Mouse (Mus musculus): ENCODE data around the gene Arhgdib. TPM values are rescaled to one million over a fixed set of nuclear protein-coding genes. Genes with fewer than 3 reads are reported as not detected.

Arhgdib gene
- total and polyA plus RNA-seq, 3 experiments: 321 to 1,150 (median 355) TPM

- dilution Hi-C loops (cut with MboI; ENCODE audit: extremely low pct_ligation_motif_present, extremely low pct_unique_long_range_greater_than_20kb, low sequenced_read_pairs): no loop called here
- Histone ChIP-seq H3K4me2 (ENCODE audit: insufficient read depth, low read depth, poor library complexity, severe bottlenecking) (no peak overlapping the region), H3K27me3 (replicated peaks) (no peaks in the 10 kb centered on the region), H3K4me3 (replicated peaks in 1 of 3; ENCODE audit: low read depth in 2 of 3, low read length in 2 of 3, poor library complexity in 1 of 3) (no peak overlapping the region), H3K36me3 (replicated peaks in 1 of 2; ENCODE audit: control insufficient read depth in 1 of 2, insufficient read depth in 1 of 2, low read length in 1 of 2) (peaks cover 0 to 2% of the 10 kb centered on the region in 2 experiments), H3K9ac (ENCODE audit: insufficient read depth, low read depth) (no peak overlapping the region), H3K27ac (ENCODE audit: insufficient read depth, low read depth) (no peak overlapping the region), H3K9me3 (replicated peaks; ENCODE audit: low read length) (no peaks in the 10 kb centered on the region), H3K79me2 (replicated peaks; ENCODE audit: control insufficient read depth, extremely low read depth, insufficient read depth, poor library complexity, severe bottlenecking) (peaks cover 21% of the 10 kb centered on the region), H3K4me1 (ENCODE audit: control insufficient read depth in 1 of 2, insufficient read depth in 2 of 2) (peaks cover 11 to 37% of the 10 kb centered on the region in 2 experiments)
- TF ChIP-seq ELF1 (IDR thresholded peaks at IDR 0.05; ENCODE audit: low read depth, low read length): no peak
- no peak for TF ChIP-seq CHD1 (IDR thresholded peaks at IDR 0.05; ENCODE audit: low read depth, low read length)
- no peak for DNase-seq (ENCODE audit: extremely low read depth)
- in situ Hi-C loops (cut with MboI; ENCODE audit: low pct_ligation_motif_present, low pct_unique_long_range_greater_than_20kb, low sequenced_read_pairs): no loop called here
Measured at GRCm38 (mm10) chr6:136944511-136944910, 2.8 kb upstream of the Arhgdib start.

- Histone ChIP-seq H3K9ac (ENCODE audit: insufficient read depth, low read depth) (no peak overlapping the region), H3K4me1 (ENCODE audit: control insufficient read depth in 1 of 2, insufficient read depth in 2 of 2) (peaks cover 11 to 37% of the 10 kb centered on the region in 2 experiments), H3K4me3 (replicated peaks in 1 of 3; ENCODE audit: low read depth in 2 of 3, low read length in 2 of 3, poor library complexity in 1 of 3) (no peak overlapping the region), H3K79me2 (replicated peaks; ENCODE audit: control insufficient read depth, extremely low read depth, insufficient read depth, poor library complexity, severe bottlenecking) (peaks cover 28% of the 10 kb centered on the region), H3K27ac (ENCODE audit: insufficient read depth, low read depth) (no peak overlapping the region), H3K36me3 (replicated peaks in 1 of 2; ENCODE audit: control insufficient read depth in 1 of 2, insufficient read depth in 1 of 2, low read length in 1 of 2) (peaks cover 0 to 2% of the 10 kb centered on the region in 2 experiments), H3K9me3 (replicated peaks; ENCODE audit: low read length) (no peaks in the 10 kb centered on the region), H3K27me3 (replicated peaks) (no peaks in the 10 kb centered on the region), H3K4me2 (ENCODE audit: insufficient read depth, low read depth, poor library complexity, severe bottlenecking) (no peak overlapping the region)
- dilution Hi-C loops (cut with MboI; ENCODE audit: extremely low pct_ligation_motif_present, extremely low pct_unique_long_range_greater_than_20kb, low sequenced_read_pairs) (no loop called here), in situ Hi-C loops (cut with MboI; ENCODE audit: low pct_ligation_motif_present, low pct_unique_long_range_greater_than_20kb, low sequenced_read_pairs) (no loop called here)
- no peak for DNase-seq (ENCODE audit: extremely low read depth)
- TF ChIP-seq USF2 (conservative IDR thresholded peaks at IDR 0.05; ENCODE audit: low read depth, low read length): no peak
Measured at GRCm38 (mm10) chr6:136943392-136943791, 1.7 kb upstream of the Arhgdib start.

- dilution Hi-C loops (cut with MboI; ENCODE audit: extremely low pct_ligation_motif_present, extremely low pct_unique_long_range_greater_than_20kb, low sequenced_read_pairs) (no loop called here), in situ Hi-C loops (cut with MboI; ENCODE audit: low pct_ligation_motif_present, low pct_unique_long_range_greater_than_20kb, low sequenced_read_pairs) (no loop called here)
- H3K27me3 ChIP-seq (replicated peaks): no peaks in the 10 kb centered on the region
- peak overlapping the region; percentile 66 for H3K4me2 ChIP-seq (ENCODE audit: insufficient read depth, low read depth, poor library complexity, severe bottlenecking)
- TF ChIP-seq ELF1 (IDR thresholded peaks at IDR 0.05; ENCODE audit: low read depth, low read length) (no peak), RAD21 (IDR thresholded peaks at IDR 0.05; ENCODE audit: low read depth, low read length) (no peak), KAT2A (IDR thresholded peaks at IDR 0.05; ENCODE audit: insufficient replicate concordance, low read length) (no peak), MEF2A (IDR thresholded peaks at IDR 0.05; ENCODE audit: borderline replicate concordance, low read depth, low read length) (peak; percentile 78; the same call in 1 of the 2 replicates)
- no peaks in the 10 kb centered on the region for H3K9me3 ChIP-seq (replicated peaks; ENCODE audit: low read length)
- H3K9ac ChIP-seq (ENCODE audit: insufficient read depth, low read depth): peak overlapping the region; percentile 90; the same call in 1 of the 2 replicates
- H3K4me1 ChIP-seq (ENCODE audit: control insufficient read depth in 1 of 2, insufficient read depth in 2 of 2): peaks cover 11 to 39% of the 10 kb centered on the region in 2 experiments
- H3K79me2 ChIP-seq (replicated peaks; ENCODE audit: control insufficient read depth, extremely low read depth, insufficient read depth, poor library complexity, severe bottlenecking): peaks cover 39% of the 10 kb centered on the region
- no peak for DNase-seq (ENCODE audit: extremely low read depth)
- peaks cover 0 to 2% of the 10 kb centered on the region in 2 experiments for H3K36me3 ChIP-seq (replicated peaks in 1 of 2; ENCODE audit: control insufficient read depth in 1 of 2, insufficient read depth in 1 of 2, low read length in 1 of 2)
- H3K4me3 ChIP-seq (replicated peaks in 1 of 3; ENCODE audit: low read depth in 2 of 3, low read length in 2 of 3, poor library complexity in 1 of 3): no peak overlapping the region
- peak overlapping the region; percentile 18; the same call in 1 of the 2 replicates for H3K27ac ChIP-seq (ENCODE audit: insufficient read depth, low read depth)
Measured at GRCm38 (mm10) chr6:136942280-136942679, 581 bp upstream of the Arhgdib start.
